Mouse (Mus musculus) heart, embryonic 16.5 days (tissue): ENCODE data around the gene Tex26. TPM values are rescaled to one million over a fixed set of nuclear protein-coding genes. Genes with fewer than 3 reads are reported as not detected.

Source experiments
- ATAC-seq: fragments of 200-750 bp; cut with Nextera tagmentation; replicated peaks from 2 replicates; pipeline ENCODE4 v1.8.0; 2017; ENCODE audit warnings: moderate number of reproducible peaks; ENCODE audit not compliant: insufficient read depth, low FRiP score; ENCODE audit errors: extremely low read depth
- H3K27ac ChIP-seq: fragments of 300-500 bp; sonication (generic); 2 replicates; pipeline ENCODE4 v1.5.1; 2014; ENCODE audit warnings: mild to moderate bottlenecking, low read length, control low read depth, moderate library complexity
- H3K27me3 ChIP-seq: fragments of 300-500 bp; sonication (generic); 2 replicates; pipeline ENCODE4 v1.6.1; 2014; ENCODE audit warnings: low read length, mixed read lengths; ENCODE audit not compliant: control insufficient read depth, insufficient read depth
- H3K36me3 ChIP-seq: fragments of 300-500 bp; sonication (generic); 2 replicates; pipeline ENCODE4 v1.6.1; 2014; ENCODE audit not compliant: control insufficient read depth, insufficient read depth
- H3K4me1 ChIP-seq: fragments of 300-500 bp; sonication (generic); 2 replicates; pipeline ENCODE4 v1.6.1; 2014; ENCODE audit warnings: low read length, mixed read lengths; ENCODE audit not compliant: control insufficient read depth, insufficient read depth
- H3K4me2 ChIP-seq: fragments of 300-500 bp; sonication (generic); 2 replicates; pipeline ENCODE4 v1.6.1; 2014; ENCODE audit warnings: low read depth, mild to moderate bottlenecking, control low read depth, low read length
- H3K4me3 ChIP-seq: fragments of 300-500 bp; sonication (generic); 2 replicates; pipeline ENCODE4 v1.5.1; 2014; ENCODE audit warnings: mild to moderate bottlenecking, control low read depth, low read length
- H3K9ac ChIP-seq: fragments of 300-500 bp; sonication (generic); 2 replicates; pipeline ENCODE4 v1.6.1; 2014; ENCODE audit warnings: low read length, control low read depth
- H3K9me3 ChIP-seq: fragments of 300-500 bp; sonication (generic); replicated peaks from 2 replicates; pipeline ENCODE4 v1.6.1; 2016; ENCODE audit warnings: low read length; ENCODE audit not compliant: control insufficient read depth
- WGBS: fragments of 180-500 bp; shearing (Covaris S2); extraction: QIAGEN DNeasy Blood & Tissue Kit; methylation state at CpG from one replicate; pipeline ENCODE4 v1.1.7; 2014; 5-methylcytosine and 5-hydroxymethylcytosine counted together
- polyA plus RNA-seq: library from polyadenylated mRNA; unstranded; fragments of >200 nt; fragmentation: Nextera tagmentation; extraction: Ambion mirVana; gene quantifications from 2 replicates; pipeline ENCODE4 v1.2.1, GENCODE M21; 2015

Tex26 gene
- polyA plus RNA-seq, 1 experiment from 2014 or later: 0.28 TPM

- Histone ChIP-seq H3K4me2 (peak overlapping the region; percentile 14), H3K9me3 (no peaks in the 10 kb centered on the region; the same call in 1 of the 2 replicates), H3K27ac (peak overlapping the region; percentile 82), H3K4me1 (peaks cover 12% of the 10 kb centered on the region), H3K36me3 (no peaks in the 10 kb centered on the region), H3K27me3 (no peaks in the 10 kb centered on the region), H3K9ac (0 out of 2 replicates have a peak overlapping the region, but pooled peaks have one; percentile 16), H3K4me3 (no peak overlapping the region)
- 9% methylated on average over 6 of the region's 6 CpGs for whole genome bisulfite sequencing
- ATAC-seq: peak; percentile 87
Observed at GRCm38 (mm10) chr5:149428347-149428746, 11.1 kb upstream of the Tex26 start.

DNA sequence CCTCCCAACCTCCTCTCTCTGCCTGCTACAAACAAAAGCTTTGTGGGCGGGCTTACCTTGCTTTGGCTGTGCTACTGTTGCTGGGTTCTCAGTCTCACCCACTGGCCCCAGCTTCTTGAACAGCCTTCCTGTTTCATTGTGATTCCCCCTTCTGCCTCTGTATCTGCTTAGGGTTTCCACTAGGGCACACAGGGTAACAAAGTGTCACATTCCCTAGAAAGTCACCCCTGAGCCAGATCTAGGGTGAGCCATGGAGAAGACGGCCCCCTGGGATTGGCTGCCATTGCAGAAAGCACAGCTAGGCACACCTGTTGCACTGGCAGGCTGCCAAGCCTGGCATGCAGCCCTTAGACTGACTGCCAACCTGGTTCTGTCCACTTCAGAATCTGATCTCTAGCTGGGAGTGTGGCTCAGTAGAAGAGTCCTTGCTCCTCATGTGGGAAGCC is 10.6 kb upstream of the Tex26 start:
- Histone ChIP-seq H3K36me3 (no peaks in the 10 kb centered on the region), H3K27me3 (no peaks in the 10 kb centered on the region), H3K4me1 (peaks cover 12% of the 10 kb centered on the region), H3K27ac (peak overlapping the region; percentile 82), H3K9ac (0 out of 2 replicates have a peak overlapping the region, but pooled peaks have one; percentile 16), H3K4me3 (no peak overlapping the region), H3K9me3 (no peaks in the 10 kb centered on the region), H3K4me2 (0 out of 2 replicates have a peak overlapping the region, but pooled peaks have one; percentile 14)
- peak; percentile 72 for ATAC-seq
- 33% methylated on average over 2 of the region's 2 CpGs for whole genome bisulfite sequencing

- no peak for ATAC-seq
- Histone ChIP-seq H3K9me3 (no peaks in the 10 kb centered on the region), H3K4me2 (no peak overlapping the region)
Observed at GRCm38 (mm10) chr5:149429541-149429940, 9.9 kb upstream of the Tex26 start.

GRCm38 (mm10) chr5:149430943-149431342 is 8.5 kb upstream of the Tex26 start:
- Histone ChIP-seq H3K36me3 (no peaks in the 10 kb centered on the region), H3K9me3 (no peaks in the 10 kb centered on the region), H3K27ac (no peak overlapping the region), H3K27me3 (no peaks in the 10 kb centered on the region), H3K4me1 (peaks cover 12% of the 10 kb centered on the region), H3K9ac (no peak overlapping the region), H3K4me3 (no peak overlapping the region), H3K4me2 (no peak overlapping the region)
- 75% methylated on average over 3 of the region's 3 CpGs for WGBS
- no peak for ATAC-seq

More at GRCm38 (mm10) chr5:149429541-149429940, 9.9 kb upstream of the Tex26 start:
- Histone ChIP-seq H3K4me3 (no peak overlapping the region), H3K36me3 (no peaks in the 10 kb centered on the region), H3K27ac (peak overlapping the region; percentile 82; the same call in 1 of the 2 replicates), H3K9ac (no peak overlapping the region), H3K27me3 (no peaks in the 10 kb centered on the region), H3K4me1 (peaks cover 12% of the 10 kb centered on the region)
- 73% methylated on average over 4 of the region's 4 CpGs for WGBS

DNA sequence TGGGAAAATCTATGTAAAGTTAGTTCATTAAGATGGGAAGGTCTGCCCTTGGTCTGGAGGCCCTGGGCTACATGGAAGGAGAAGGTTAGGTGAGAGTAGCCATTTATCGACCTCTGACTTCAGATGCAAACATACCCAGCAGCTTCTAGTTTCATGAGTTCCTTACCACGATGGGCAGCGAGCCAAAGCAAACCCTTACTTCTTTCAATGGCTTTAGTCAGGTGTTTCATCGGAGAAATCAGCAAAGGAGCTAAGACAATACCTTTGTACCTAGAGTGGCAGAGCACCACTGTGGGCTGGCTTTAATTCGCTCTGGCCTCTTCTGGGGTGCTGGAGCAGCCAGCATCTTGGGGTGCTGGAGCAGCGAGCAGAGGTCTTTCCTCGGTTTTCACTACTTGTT is 5.8 kb upstream of the Tex26 start:
- no peaks in the 10 kb centered on the region for H3K36me3 ChIP-seq
- no peak overlapping the region for H3K27ac ChIP-seq
- no peaks in the 10 kb centered on the region for H3K27me3 ChIP-seq
- no peak overlapping the region for H3K9ac ChIP-seq
- H3K9me3 ChIP-seq: no peaks in the 10 kb centered on the region
- no peak overlapping the region for H3K4me2 ChIP-seq
- no peak for ATAC-seq
- no peak overlapping the region for H3K4me3 ChIP-seq
- 51% methylated on average over 7 of the region's 7 CpGs for WGBS
- peaks cover 7% of the 10 kb centered on the region for H3K4me1 ChIP-seq

DNA sequence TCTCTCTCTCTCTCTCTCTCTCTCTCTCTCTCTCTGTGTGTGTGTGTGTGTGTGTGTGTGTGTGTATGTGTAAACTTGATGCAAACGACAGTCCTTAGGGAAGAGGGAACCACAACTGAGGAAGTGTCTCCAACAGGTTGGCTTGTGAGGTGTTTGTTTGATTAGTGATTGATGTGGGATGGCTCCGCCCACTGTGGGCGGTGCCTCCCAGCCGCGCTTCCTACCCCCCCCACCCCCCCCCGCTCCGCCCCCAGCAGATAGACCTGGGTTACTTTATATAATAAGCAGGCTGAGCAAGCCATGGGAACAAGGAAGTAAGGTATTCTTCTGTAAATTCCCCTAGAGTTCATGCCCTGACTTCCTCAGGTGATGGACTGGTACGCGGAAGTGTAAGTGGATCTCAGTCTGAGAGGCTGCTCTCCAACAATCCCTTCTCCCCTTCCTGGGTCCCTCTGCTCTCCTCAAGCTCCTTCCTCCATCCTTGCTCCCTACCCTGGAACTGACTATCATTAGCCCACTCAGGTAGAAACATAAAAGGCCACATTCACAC is 5.2 kb upstream of the Tex26 start:
- Histone ChIP-seq H3K9me3 (no peaks in the 10 kb centered on the region), H3K4me3 (no peak overlapping the region), H3K4me1 (peaks cover 3% of the 10 kb centered on the region), H3K4me2 (no peak overlapping the region), H3K36me3 (no peaks in the 10 kb centered on the region), H3K27me3 (no peaks in the 10 kb centered on the region), H3K9ac (no peak overlapping the region), H3K27ac (no peak overlapping the region)
- 19% methylated on average over 9 of the region's 9 CpGs for WGBS
- no peak for ATAC-seq

- H3K4me1 ChIP-seq: peaks cover 11% of the 10 kb centered on the region
- no peaks in the 10 kb centered on the region for H3K36me3 ChIP-seq
- 49% methylated on average over 3 of the region's 3 CpGs for WGBS
- H3K27me3 ChIP-seq: no peaks in the 10 kb centered on the region
- H3K9me3 ChIP-seq: no peaks in the 10 kb centered on the region
- no peak overlapping the region for H3K4me2 ChIP-seq
- no peak overlapping the region for H3K4me3 ChIP-seq
- ATAC-seq: no peak
- H3K27ac ChIP-seq: no peak overlapping the region
- no peak overlapping the region for H3K9ac ChIP-seq
Observed at GRCm38 (mm10) chr5:149436541-149436940, 2.9 kb upstream of the Tex26 start.

DNA sequence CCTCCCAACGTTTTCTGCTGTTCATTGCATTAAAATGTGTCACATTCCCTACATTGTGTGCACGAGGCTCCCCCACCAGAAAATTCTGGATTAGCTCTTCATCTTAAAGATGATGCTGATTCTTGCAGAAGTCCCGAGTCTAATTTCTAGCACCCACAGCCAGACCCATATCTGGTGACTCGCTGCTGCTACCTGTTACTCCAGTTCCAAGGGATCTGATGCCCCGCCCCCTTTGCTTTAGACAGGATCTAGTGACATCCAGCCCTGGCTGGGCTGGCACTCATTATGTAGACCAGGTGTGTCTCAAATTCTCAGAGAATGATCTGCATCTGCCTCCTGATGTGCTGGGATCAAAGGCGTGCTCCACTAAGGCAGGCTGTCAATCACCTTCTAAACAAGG is 2.3 kb upstream of the Tex26 start:
- Histone ChIP-seq H3K4me3 (no peak overlapping the region), H3K4me2 (no peak overlapping the region), H3K36me3 (no peaks in the 10 kb centered on the region), H3K9me3 (no peaks in the 10 kb centered on the region), H3K27me3 (no peaks in the 10 kb centered on the region), H3K27ac (no peak overlapping the region), H3K9ac (no peak overlapping the region), H3K4me1 (peaks cover 11% of the 10 kb centered on the region)
- no peak for ATAC-seq
- 70% methylated on average over 6 of the region's 6 CpGs for WGBS

DNA sequence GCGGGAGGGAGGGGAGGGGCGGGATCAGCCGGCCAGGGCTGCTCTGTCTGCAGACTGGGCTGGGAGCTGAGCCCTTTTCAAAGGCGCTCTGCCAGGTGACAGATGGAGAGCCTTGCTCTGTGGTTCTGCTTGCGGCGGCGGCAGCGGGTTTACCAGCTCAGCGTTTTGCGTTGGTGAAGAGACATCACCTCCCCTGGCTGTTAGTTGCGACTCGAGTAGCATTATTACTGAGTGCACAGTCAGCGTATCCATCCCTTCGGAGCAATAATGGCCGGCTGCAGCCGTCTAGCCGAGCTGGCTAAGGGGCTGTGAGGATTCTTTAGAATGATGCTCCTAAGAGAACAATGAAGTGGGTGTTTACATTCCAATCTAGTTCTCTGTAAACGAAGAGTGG is 717 bp downstream of the Tex26 start:
- no peaks in the 10 kb centered on the region for H3K36me3 ChIP-seq
- H3K9me3 ChIP-seq: no peaks in the 10 kb centered on the region
- no peaks in the 10 kb centered on the region for H3K27me3 ChIP-seq
- peak overlapping the region; percentile 57 for H3K4me3 ChIP-seq
- peak overlapping the region; percentile 93 for H3K4me2 ChIP-seq
- peaks cover 12% of the 10 kb centered on the region for H3K4me1 ChIP-seq
- whole genome bisulfite sequencing: 2% methylated on average over 17 of the region's 18 CpGs
- ATAC-seq: peak; percentile 70
- H3K27ac ChIP-seq: peak overlapping the region; percentile 65
- peak overlapping the region; percentile 65 for H3K9ac ChIP-seq
